Mouse (Mus musculus) kidney, postnatal 0 days (tissue): ENCODE data around the gene Ptprz1. TPM values are rescaled to one million over a fixed set of nuclear protein-coding genes. Genes with fewer than 3 reads are reported as not detected.

Experiments used
- ATAC-seq: fragments of 200-750 bp; cut with Nextera tagmentation; replicated peaks from 2 replicates; pipeline ENCODE4 v1.8.0; 2017; ENCODE audit warnings: low read depth, moderate number of reproducible peaks, moderate TSS enrichment, moderate library complexity; ENCODE audit not compliant: low FRiP score
- DNase-seq: peaks from one replicate; pipeline ENCODE4 v3.0.0-alpha.2; 2016; ENCODE audit warnings: low spot score
- H3K27ac ChIP-seq: fragments of 300-500 bp; sonication (generic); 2 replicates; pipeline ENCODE4 v1.5.1; 2014; ENCODE audit warnings: mild to moderate bottlenecking
- H3K27me3 ChIP-seq: fragments of 300-500 bp; sonication (generic); 2 replicates; pipeline ENCODE4 v1.6.1; 2014; ENCODE audit warnings: low read length, mixed read lengths; ENCODE audit not compliant: insufficient read depth
- H3K36me3 ChIP-seq: fragments of 300-500 bp; sonication (generic); 2 replicates; pipeline ENCODE4 v1.6.1; 2014; ENCODE audit warnings: low read length, mixed read lengths; ENCODE audit not compliant: insufficient read depth
- H3K4me1 ChIP-seq: fragments of 300-500 bp; sonication (generic); replicated peaks from 2 replicates; pipeline ENCODE4 v1.6.1; 2014; ENCODE audit warnings: antibody characterized with exemption, low read length, mixed read lengths; ENCODE audit not compliant: insufficient read depth
- H3K4me2 ChIP-seq: fragments of 300-500 bp; sonication (generic); 2 replicates; pipeline ENCODE4 v1.6.1; 2014; ENCODE audit warnings: mild to moderate bottlenecking, low read length, moderate library complexity, mixed read lengths
- H3K4me3 ChIP-seq: fragments of 300-500 bp; sonication (generic); replicated peaks from 2 replicates; pipeline ENCODE4 v1.5.1; 2014; ENCODE audit warnings: low read depth, low read length
- H3K9ac ChIP-seq: fragments of 300-500 bp; sonication (generic); 2 replicates; pipeline ENCODE4 v1.6.1; 2014; ENCODE audit warnings: low read depth, low read length
- H3K9me3 ChIP-seq: fragments of 300-500 bp; sonication (generic); replicated peaks from 2 replicates; pipeline ENCODE4 v1.6.1; 2016; ENCODE audit warnings: low read length, inconsistent platforms, mixed read lengths
- CTCF ChIP-seq: IDR thresholded peaks from 2 replicates; pipeline ENCODE4 v1.5.1; 2016; ENCODE audit warnings: antibody characterized with exemption, low read depth, mild to moderate bottlenecking, moderate library complexity
- WGBS: fragments of 180-500 bp; shearing (Covaris S2); extraction: QIAGEN DNeasy Blood & Tissue Kit; methylation state at CpG from one replicate; pipeline ENCODE4 v1.1.7; 2014; 5-methylcytosine and 5-hydroxymethylcytosine counted together
- polyA plus RNA-seq: library from polyadenylated mRNA; unstranded; fragments of >200 nt; fragmentation: Nextera tagmentation; extraction: Ambion mirVana; gene quantifications from 2 replicates; pipeline ENCODE4 v1.2.1, GENCODE M21; 2015

The Ptprz1 gene
- polyA plus RNA-seq, 1 experiment from 2014 or later = 0.67 TPM

DNA sequence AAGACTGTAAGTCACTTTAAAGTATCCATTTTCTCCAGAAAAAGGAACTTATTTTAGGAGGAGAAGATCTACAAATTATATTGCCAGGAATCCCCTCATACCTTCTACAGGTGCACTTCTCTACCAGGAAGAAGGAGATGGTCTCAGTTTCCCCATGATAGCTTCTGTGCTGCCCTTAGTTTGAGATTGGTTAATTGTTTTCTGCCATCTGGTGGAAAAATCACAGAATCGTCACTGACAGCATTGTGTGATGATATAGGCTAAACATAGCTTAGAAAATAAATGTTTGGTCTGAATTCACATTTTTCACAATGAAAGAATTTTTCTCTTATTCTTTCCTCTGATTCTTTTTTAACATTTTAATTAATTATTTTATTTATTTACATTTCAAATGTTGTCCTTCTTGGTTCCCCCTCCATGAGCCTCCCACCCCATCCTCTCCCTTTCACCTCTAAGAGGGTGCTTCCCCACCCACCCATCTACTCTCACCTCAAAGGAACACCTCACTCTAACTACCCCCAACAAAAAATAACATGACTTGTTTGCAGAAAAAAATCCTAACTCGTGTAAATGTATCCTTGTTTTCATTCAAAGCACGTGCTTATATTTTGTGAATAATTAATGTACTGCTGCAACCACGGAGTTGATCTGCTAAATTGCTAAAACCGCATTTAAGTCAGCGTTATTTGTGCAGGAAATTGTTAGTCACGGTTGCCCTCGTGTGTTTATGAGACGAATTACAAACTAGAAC, 108.6 kb downstream of the Ptprz1 start:
- DNase-seq = peak; percentile 76

DNA sequence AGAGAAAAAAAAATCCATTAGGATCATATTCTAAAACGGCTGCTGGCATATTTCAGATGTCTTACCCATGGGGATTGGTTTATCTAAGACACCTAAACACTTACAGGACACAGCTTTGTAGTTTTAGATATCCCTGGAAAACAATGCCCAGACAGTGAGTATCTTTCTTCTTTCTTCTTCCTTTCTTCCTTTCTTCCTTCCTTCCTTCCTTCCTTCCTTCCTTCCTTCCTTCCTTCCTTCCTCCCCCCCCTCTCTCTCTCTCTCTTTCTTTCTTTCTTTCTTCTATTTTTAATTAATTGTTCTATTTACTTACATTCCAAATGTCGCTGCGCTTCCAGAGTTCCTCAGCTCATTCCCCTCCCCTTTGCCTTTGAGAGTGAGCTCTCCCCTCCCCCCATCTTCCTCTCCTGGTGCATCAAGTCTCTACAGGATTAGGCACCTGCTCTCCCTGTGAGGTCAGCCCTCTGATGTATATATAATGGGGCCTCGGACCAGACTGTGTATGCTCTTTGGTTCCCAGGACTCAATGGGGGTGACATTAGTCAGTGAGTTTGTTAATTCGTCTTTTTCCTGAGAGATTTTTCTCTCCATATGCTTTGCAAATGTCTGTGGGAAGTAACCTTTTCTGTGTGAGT, 109.3 kb downstream of the Ptprz1 start:
- H3K9ac ChIP-seq = no peak overlapping the region
- no peak overlapping the region for H3K27ac ChIP-seq
- DNase-seq = no peak
- ATAC-seq = no peak
- H3K36me3 ChIP-seq = no peaks in the 10 kb centered on the region
- no peaks in the 10 kb centered on the region for H3K4me1 ChIP-seq
- H3K4me3 ChIP-seq = no peak overlapping the region
- H3K9me3 ChIP-seq = no peaks in the 10 kb centered on the region; the same call in 1 of the 2 replicates
- TF ChIP-seq CTCF = no peak
- WGBS = 15% methylated on average over 5 of the region's 5 CpGs
- H3K27me3 ChIP-seq = no peaks in the 10 kb centered on the region
- H3K4me2 ChIP-seq = peak overlapping the region; percentile 13; the same call in 1 of the 2 replicates

More for the DNA sequence above, 108.6 kb downstream of the Ptprz1 start:
- ATAC-seq = peak; percentile 43; the same call in 1 of the 2 replicates
- H3K4me3 ChIP-seq = no peak overlapping the region
- H3K27me3 ChIP-seq = no peaks in the 10 kb centered on the region
- H3K36me3 ChIP-seq = no peaks in the 10 kb centered on the region
- peak; percentile 61 for TF ChIP-seq CTCF
- H3K9me3 ChIP-seq = no peaks in the 10 kb centered on the region; the same call in 1 of the 2 replicates
- no peak overlapping the region for H3K9ac ChIP-seq
- peak overlapping the region; percentile 13; the same call in 1 of the 2 replicates for H3K4me2 ChIP-seq
- no peak overlapping the region for H3K27ac ChIP-seq
- WGBS = 3% methylated on average over 9 of the region's 9 CpGs
- H3K4me1 ChIP-seq = no peaks in the 10 kb centered on the region

DNA sequence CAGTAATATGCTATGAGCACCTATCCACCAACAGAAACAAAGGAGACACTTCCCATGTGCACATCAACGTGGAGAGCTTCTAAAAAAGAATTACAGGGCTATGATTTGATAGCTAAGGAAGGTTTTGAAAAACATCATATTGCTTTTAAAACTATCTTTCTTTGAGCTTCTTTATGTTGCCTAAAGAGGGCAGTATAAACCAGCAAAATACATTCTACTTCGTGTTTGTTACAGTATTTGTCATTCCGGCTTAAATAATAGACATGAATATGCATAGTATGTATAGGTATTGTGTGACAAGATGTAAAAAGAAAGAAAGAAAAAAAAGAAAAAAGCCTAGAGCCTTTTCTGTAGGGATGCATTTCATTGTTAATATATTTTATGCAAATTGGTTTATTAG, 127.8 kb downstream of the Ptprz1 start:
- DNase-seq = peak; percentile 51
- 19% methylated on average over 3 of the region's 3 CpGs for WGBS

DNA sequence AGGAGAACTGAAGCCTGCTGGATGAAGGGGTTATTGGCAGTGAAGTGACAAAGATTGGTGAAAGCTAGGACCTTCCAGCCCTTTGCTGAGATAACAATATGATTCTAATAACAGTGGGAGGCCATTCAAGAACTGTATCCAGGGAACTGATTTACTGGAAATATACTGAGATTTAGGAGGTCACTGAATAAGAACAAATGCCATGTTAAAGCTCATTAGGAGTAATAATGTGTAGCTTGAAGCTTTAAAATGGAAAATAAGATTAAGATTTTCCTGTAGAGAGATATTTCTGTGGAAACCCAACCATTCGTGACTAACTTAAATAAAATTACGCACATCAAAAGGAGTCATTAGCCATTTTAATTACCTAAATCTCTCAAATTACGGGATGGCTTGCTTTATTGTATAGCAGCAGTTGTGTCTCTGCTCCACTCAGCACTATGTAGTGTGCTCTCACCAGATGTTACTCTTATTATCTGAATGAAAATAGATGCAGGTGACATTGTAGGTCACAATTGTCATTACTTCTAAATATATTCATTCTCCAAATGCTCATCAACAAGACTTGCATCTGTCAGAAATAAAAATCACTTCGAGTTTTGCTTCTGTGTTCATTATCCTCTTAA, 139.8 kb downstream of the Ptprz1 start:
- no peaks in the 10 kb centered on the region for H3K27me3 ChIP-seq
- no peaks in the 10 kb centered on the region for H3K9me3 ChIP-seq
- H3K27ac ChIP-seq = no peak overlapping the region
- no peak overlapping the region for H3K4me3 ChIP-seq
- no peak overlapping the region for H3K9ac ChIP-seq
- 60% methylated on average over 4 of the region's 4 CpGs for WGBS
- H3K4me2 ChIP-seq = no peak overlapping the region
- ATAC-seq = no peak
- H3K4me1 ChIP-seq = no peaks in the 10 kb centered on the region
- no peaks in the 10 kb centered on the region for H3K36me3 ChIP-seq
- TF ChIP-seq CTCF = no peak
- no peak for DNase-seq

More for the DNA sequence above, 127.8 kb downstream of the Ptprz1 start:
- H3K27ac ChIP-seq = no peak overlapping the region
- H3K9me3 ChIP-seq = no peaks in the 10 kb centered on the region
- H3K4me2 ChIP-seq = no peak overlapping the region
- TF ChIP-seq CTCF = peak; percentile 63
- H3K4me1 ChIP-seq = no peaks in the 10 kb centered on the region
- no peak for ATAC-seq
- H3K36me3 ChIP-seq = no peaks in the 10 kb centered on the region
- no peaks in the 10 kb centered on the region for H3K27me3 ChIP-seq
- H3K9ac ChIP-seq = no peak overlapping the region
- H3K4me3 ChIP-seq = no peak overlapping the region

DNA sequence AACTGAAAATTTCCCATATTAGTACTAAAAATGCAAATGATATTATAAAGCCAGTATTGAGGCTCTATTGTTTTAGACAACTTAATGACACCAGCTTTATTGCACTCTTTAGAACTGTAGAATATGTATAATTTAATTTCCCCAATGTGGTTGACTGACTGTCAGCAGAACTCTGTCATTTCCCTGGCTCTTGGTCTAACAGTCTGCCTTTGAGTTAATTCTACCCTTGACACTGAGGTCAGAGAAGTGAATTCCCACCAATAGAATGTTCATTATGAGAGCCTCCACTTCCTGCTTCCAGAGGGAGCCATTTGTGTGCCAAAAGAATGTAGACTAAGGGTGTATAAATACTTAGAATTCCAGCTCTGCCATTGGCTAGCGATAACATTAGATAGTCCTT, 152.9 kb downstream of the Ptprz1 start:
- Histone ChIP-seq H3K9ac (no peak overlapping the region), H3K4me2 (no peak overlapping the region), H3K27me3 (no peaks in the 10 kb centered on the region), H3K4me3 (no peak overlapping the region), H3K36me3 (no peaks in the 10 kb centered on the region), H3K4me1 (no peaks in the 10 kb centered on the region), H3K27ac (no peak overlapping the region), H3K9me3 (no peaks in the 10 kb centered on the region)
- TF ChIP-seq CTCF = no peak
- WGBS = 73% methylated on average over 1 of the region's 1 CpGs
- DNase-seq (peak; percentile 6), ATAC-seq (no peak)

DNA sequence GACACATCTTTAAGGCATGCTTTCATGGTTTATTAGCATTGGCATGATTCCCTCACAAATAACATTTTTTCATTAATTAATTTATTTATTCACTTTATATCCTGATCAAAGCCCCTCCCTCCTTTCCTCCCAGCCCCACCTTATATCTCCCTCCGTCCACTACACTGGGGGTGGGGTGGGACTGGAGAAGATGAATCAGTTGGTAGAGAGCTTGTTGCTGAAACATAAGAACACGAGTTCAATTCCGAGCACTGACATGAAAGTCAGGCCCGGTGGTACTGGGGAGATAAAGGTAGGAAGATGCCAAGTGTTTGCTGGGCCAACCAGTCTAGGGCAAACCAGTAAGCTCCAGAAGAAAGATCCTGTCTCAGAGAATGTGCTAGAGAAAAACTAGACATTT, 173.5 kb downstream of the Ptprz1 start:
- DNase-seq (no peak), ATAC-seq (no peak)
- no peaks in the 10 kb centered on the region for H3K9me3 ChIP-seq
- no peaks in the 10 kb centered on the region for H3K36me3 ChIP-seq
- no peaks in the 10 kb centered on the region for H3K4me1 ChIP-seq
- no peak overlapping the region for H3K9ac ChIP-seq
- WGBS = 89% methylated on average over 4 of the region's 4 CpGs
- H3K27me3 ChIP-seq = no peaks in the 10 kb centered on the region
- no peak overlapping the region for H3K27ac ChIP-seq
- H3K4me2 ChIP-seq = no peak overlapping the region
- no peak for TF ChIP-seq CTCF
- H3K4me3 ChIP-seq = no peak overlapping the region
